ENCODE assay signal across 11 mouse cellular contexts in the genomic region with DNA sequence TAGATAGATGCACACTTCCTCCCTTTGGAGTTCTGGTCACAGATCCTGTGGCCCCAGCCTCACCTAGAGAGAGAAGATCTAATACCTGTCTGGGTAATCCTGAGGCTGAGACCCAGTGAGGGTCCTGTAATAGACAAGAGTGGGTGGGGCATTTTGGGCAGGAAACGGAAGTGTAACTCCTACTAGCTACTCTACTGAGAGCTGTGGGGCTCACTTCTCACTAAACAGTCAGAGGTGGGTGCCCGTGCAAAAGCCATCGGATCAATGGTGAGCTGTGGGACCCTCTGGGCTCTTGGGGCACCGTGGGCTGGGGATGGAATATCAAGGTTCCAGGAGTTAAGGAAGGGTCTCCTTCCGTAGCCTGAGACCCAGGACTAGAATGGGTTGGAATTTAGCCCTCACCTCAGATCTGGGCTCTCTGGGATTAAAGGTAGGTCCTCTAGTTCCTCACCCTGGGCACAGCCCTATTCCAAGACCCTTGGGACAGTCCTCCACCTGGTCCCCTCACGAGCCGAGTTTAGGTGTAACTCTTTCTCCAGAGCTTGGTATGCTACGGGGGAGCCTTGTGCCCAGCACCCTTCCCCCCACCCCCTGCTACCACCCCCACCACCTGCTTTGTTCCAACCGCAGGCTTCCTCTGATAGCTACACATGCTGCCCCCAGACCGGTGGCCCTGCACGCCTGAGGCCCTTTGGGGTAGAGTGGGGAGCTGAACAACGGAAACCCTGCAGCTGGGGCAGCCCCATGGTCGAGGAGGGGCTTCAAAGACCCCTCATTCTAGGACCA. TPM values are rescaled to one million over a fixed set of nuclear protein-coding genes. Genes with fewer than 3 reads are reported as not detected.
DNase-seq lines count a peak whose midpoint lies in the region; ATAC-seq and TF ChIP-seq lines count a peak whose summit lies in the region.
"Had no signal": no experiment of that assay in that cellular context is flagged by ENCODE, and none has a peak within 500 bp of the region (broad histone marks: within the 10 kb centered on the region; RNA-seq: fewer than 3 reads in every experiment).

No protein-coding gene starts in this region.

- H3K4me1 ChIP-seq in cerebellum, adult 2 months (ENCODE audit: control insufficient read depth, insufficient read depth, low read length): peaks cover 28% of the 10 kb centered on the region
- peaks cover 3% of the 10 kb centered on the region for H3K4me1 ChIP-seq in lung, adult 2 months (ENCODE audit: control insufficient read depth, insufficient read depth, low read length)
- peaks cover 0 to under 1% of the 10 kb centered on the region in 2 experiments; a peak in 2 of 4 replicates for H3K4me1 ChIP-seq in liver, embryonic 14.5 days (replicated peaks; ENCODE audit: control insufficient read depth in 2 of 2, insufficient read depth in 2 of 2, low read length in 1 of 2)
- peaks cover 5% of the 10 kb centered on the region; the same call in 1 of the 2 replicates for H3K4me1 ChIP-seq in kidney, embryonic 14.5 days (ENCODE audit: control insufficient read depth, insufficient read depth, low read length)

- no peak; the same call in 1 of the 2 replicates for TF ChIP-seq POLR2A in cerebellum, adult 2 months (IDR thresholded peaks at IDR 0.05; ENCODE audit: borderline replicate concordance, insufficient read depth, low read length)
- peak; percentile 12; the same call in 1 of the 2 replicates for TF ChIP-seq POLR2A in lung, adult 2 months (IDR thresholded peaks at IDR 0.05; ENCODE audit: borderline replicate concordance, extremely low read depth, low read depth, low read length)

- peaks cover 14% of the 10 kb centered on the region for H3K36me3 ChIP-seq in liver, embryonic 14.5 days (replicated peaks; ENCODE audit: control insufficient read depth, insufficient read depth, low read depth)
- H3K36me3 ChIP-seq in kidney, embryonic 14.5 days (ENCODE audit: control insufficient read depth, insufficient read depth, low read length): peaks cover 68% of the 10 kb centered on the region

- no peak for TF ChIP-seq CTCF in cerebellum, adult 2 months (IDR thresholded peaks at IDR 0.05; ENCODE audit: borderline replicate concordance, insufficient read depth, low read depth, low read length)
- no peak for TF ChIP-seq CTCF in lung, adult 2 months (IDR thresholded peaks at IDR 0.05; ENCODE audit: insufficient read depth, low read length)
- no peak for TF ChIP-seq CTCF in liver, embryonic 14.5 days (IDR thresholded peaks at IDR 0.05; ENCODE audit: low read depth)

- H3K27me3 ChIP-seq in cerebellum, adult 2 months (ENCODE audit: control insufficient read depth, insufficient read depth, low read length): no peaks in the 10 kb centered on the region
- no peaks in the 10 kb centered on the region for H3K27me3 ChIP-seq in liver, embryonic 14.5 days (ENCODE audit: control insufficient read depth, insufficient read depth, low read length)
- H3K27me3 ChIP-seq in kidney, embryonic 14.5 days (ENCODE audit: control insufficient read depth, insufficient read depth, low read length): no peaks in the 10 kb centered on the region

- H3K27ac ChIP-seq in cerebellum, adult 2 months (ENCODE audit: insufficient read depth, low read length): peak overlapping the region; percentile 69
- no peak overlapping the region for H3K27ac ChIP-seq in liver, embryonic 14.5 days
- H3K27ac ChIP-seq in kidney, embryonic 14.5 days (ENCODE audit: low read depth, low read length): no peak overlapping the region

- H3K9ac ChIP-seq in liver, embryonic 14.5 days (replicated peaks): peak overlapping the region; percentile 27
- no peak overlapping the region for H3K9ac ChIP-seq in kidney, embryonic 14.5 days (ENCODE audit: low read depth, low read length)
- H3K9ac ChIP-seq: lung, embryonic 14.5 days had no signal

- no peaks in the 10 kb centered on the region for H3K9me3 ChIP-seq in liver, embryonic 14.5 days (ENCODE audit: control insufficient read depth, low read length)
- H3K9me3 ChIP-seq in kidney, embryonic 14.5 days (ENCODE audit: control insufficient read depth, low read length): no peaks in the 10 kb centered on the region

- peak overlapping the region; percentile 22 for H3K4me2 ChIP-seq in liver, embryonic 14.5 days (ENCODE audit: low read depth)
- H3K4me2 ChIP-seq in kidney, embryonic 14.5 days (replicated peaks; ENCODE audit: low read depth, low read length): no peak overlapping the region
- H3K4me2 ChIP-seq: lung, embryonic 14.5 days had no signal

- no peak overlapping the region for H3K4me3 ChIP-seq in cerebellum, adult 2 months (replicated peaks; ENCODE audit: insufficient read depth, low read depth, low read length)
- H3K4me3 ChIP-seq in lung, adult 2 months (replicated peaks; ENCODE audit: extremely low read depth, low read depth, low read length): peak overlapping the region; percentile 18
- H3K4me3 ChIP-seq in liver, embryonic 14.5 days (ENCODE audit: insufficient read depth in 1 of 2, low read depth in 2 of 2, low read length in 2 of 2): peak overlapping the region; percentile 23 to 31; a peak in 3 of 4 replicates
- H3K4me3 ChIP-seq in kidney, embryonic 14.5 days (ENCODE audit: low read length): no peak overlapping the region

- 74% methylated on average over 13 of the region's 13 CpGs for WGBS in cerebellum, adult 2 months
- WGBS in lung, adult 2 months: 52% methylated on average over 13 of the region's 13 CpGs
- 17% methylated on average over 13 of the region's 13 CpGs for WGBS in liver, embryonic 14.5 days (ENCODE audit: insufficient replicate concordance)
- 80% methylated on average over 13 of the region's 13 CpGs for WGBS in kidney, embryonic 14.5 days

- peak; percentile 34; the same call in 1 of the 2 replicates for ATAC-seq in liver, embryonic 14.5 days (ENCODE audit: insufficient read depth)
- ATAC-seq in kidney, embryonic 14.5 days (ENCODE audit: low FRiP score, low TSS enrichment): no peak

- peak; percentile 13 to 26 for DNase-seq in cerebellum, adult 2 months
- DNase-seq in cerebellum, adult 9-10 months: no peak
- no peak for DNase-seq in lung, adult 2 months
- no peak for DNase-seq in lung, postnatal 14 days
- DNase-seq in liver, embryonic 14.5 days (ENCODE audit: low read depth in 3 of 3, low spot score in 3 of 3): no peak
- DNase-seq in thymus, postnatal 0 days (ENCODE audit: low spot score): peak; percentile 86
- DNase-seq in retina, postnatal 1 day: no peak
- DNase-seq: adrenal gland, adult 2 months; kidney, postnatal 4 days; lung, embryonic 14.5 days had no signal

- TF ChIP-seq EP300 in liver, embryonic 14.5 days (IDR thresholded peaks at IDR 0.05; ENCODE audit: low read depth): no peak

RNA-seq across cellular contexts. Expression of a gene that starts 1.2 kb away (rescaled TPM):
- 0.98 and 1.2 TPM in 2 replicates for polyA plus RNA-seq in cerebellum, adult 2 months (2012; rRNA removed)
- polyA plus RNA-seq in lung, adult 2 months (2012; rRNA removed): 55.0 and 75.4 TPM in 2 replicates
- polyA plus RNA-seq in liver, embryonic 14.5 days (2012; rRNA removed): 12.5 and 16.3 TPM in 2 replicates
- 14.4 and 17.0 TPM in 2 replicates for polyA plus RNA-seq in liver, embryonic 14.5 days (2014; fragmentation: Nextera tagmentation; extraction: Ambion mirVana)
- polyA plus RNA-seq in thymus, postnatal 0 days (2015; fragmentation: Nextera tagmentation; extraction: Ambion mirVana): 929 and 954 TPM in 2 replicates
- polyA plus RNA-seq in kidney, embryonic 14.5 days (2014; fragmentation: Nextera tagmentation; extraction: Ambion mirVana): 0.57 and 0.80 TPM in 2 replicates

RNA-seq across cellular contexts. Expression of a gene that starts 6.2 kb away (rescaled TPM):
- polyA plus RNA-seq in cerebellum, adult 2 months (2012; rRNA removed): 240 and 294 TPM in 2 replicates
- polyA plus RNA-seq in lung, adult 2 months (2012; rRNA removed): 260 and 262 TPM in 2 replicates
- 57.5 and 59.2 TPM in 2 replicates for polyA plus RNA-seq in liver, embryonic 14.5 days (2012; rRNA removed)
- 57.5 and 62.2 TPM in 2 replicates for polyA plus RNA-seq in liver, embryonic 14.5 days (2014; fragmentation: Nextera tagmentation; extraction: Ambion mirVana)
- polyA plus RNA-seq in thymus, postnatal 0 days (2015; fragmentation: Nextera tagmentation; extraction: Ambion mirVana): 184 and 207 TPM in 2 replicates
- 132 and 156 TPM in 2 replicates for polyA plus RNA-seq in kidney, embryonic 14.5 days (2014; fragmentation: Nextera tagmentation; extraction: Ambion mirVana)

RNA-seq across cellular contexts. Expression of a gene that starts 8.5 kb away (rescaled TPM):
- 93.6 and 95.0 TPM in 2 replicates for polyA plus RNA-seq in cerebellum, adult 2 months (2012; rRNA removed)
- 35.2 and 51.2 TPM in 2 replicates for polyA plus RNA-seq in lung, adult 2 months (2012; rRNA removed)
- polyA plus RNA-seq in liver, embryonic 14.5 days (2012; rRNA removed): 17.2 and 19.2 TPM in 2 replicates
- polyA plus RNA-seq in liver, embryonic 14.5 days (2014; fragmentation: Nextera tagmentation; extraction: Ambion mirVana): 19.5 and 19.9 TPM in 2 replicates
- 36.4 and 41.8 TPM in 2 replicates for polyA plus RNA-seq in thymus, postnatal 0 days (2015; fragmentation: Nextera tagmentation; extraction: Ambion mirVana)
- polyA plus RNA-seq in kidney, embryonic 14.5 days (2014; fragmentation: Nextera tagmentation; extraction: Ambion mirVana): 33.4 and 42.0 TPM in 2 replicates

RNA-seq across cellular contexts. Expression of a gene that starts 10.8 kb away (rescaled TPM):
- polyA plus RNA-seq in cerebellum, adult 2 months (2012; rRNA removed): 0.06 and 0.16 TPM in 2 replicates
- polyA plus RNA-seq in lung, adult 2 months (2012; rRNA removed): 0.08 TPM in 1 of 2 replicates, not detected in the other
- polyA plus RNA-seq in liver, embryonic 14.5 days (2012; rRNA removed): 0.03 and 0.15 TPM in 2 replicates
- not detected in 2 replicates for polyA plus RNA-seq in liver, embryonic 14.5 days (2014; fragmentation: Nextera tagmentation; extraction: Ambion mirVana)
- 0.48 and 0.58 TPM in 2 replicates for polyA plus RNA-seq in thymus, postnatal 0 days (2015; fragmentation: Nextera tagmentation; extraction: Ambion mirVana)
- 0.06 and 0.09 TPM in 2 replicates for polyA plus RNA-seq in kidney, embryonic 14.5 days (2014; fragmentation: Nextera tagmentation; extraction: Ambion mirVana)

RNA-seq across cellular contexts. Expression of a gene that starts 15.0 kb away (rescaled TPM):
- 0.11 and 0.13 TPM in 2 replicates for polyA plus RNA-seq in cerebellum, adult 2 months (2012; rRNA removed)
- 0.05 and 0.08 TPM in 2 replicates for polyA plus RNA-seq in lung, adult 2 months (2012; rRNA removed)
- polyA plus RNA-seq in liver, embryonic 14.5 days (2012; rRNA removed): not detected in 2 replicates
- polyA plus RNA-seq in liver, embryonic 14.5 days (2014; fragmentation: Nextera tagmentation; extraction: Ambion mirVana): not detected in 2 replicates
- 0.03 TPM in 1 of 2 replicates, not detected in the other for polyA plus RNA-seq in thymus, postnatal 0 days (2015; fragmentation: Nextera tagmentation; extraction: Ambion mirVana)
- not detected in 2 replicates for polyA plus RNA-seq in kidney, embryonic 14.5 days (2014; fragmentation: Nextera tagmentation; extraction: Ambion mirVana)
- polyA plus RNA-seq: lung, embryonic 14.5 days had no signal

Comparison
In these comparisons a context has a peak if more than half of its experiments do, and no peak if none do; other contexts are left out.
1. DNase-seq: peak in cerebellum, adult 2 months (2 of 2) and thymus, postnatal 0 days (single experiment); none in cerebellum, adult 9-10 months (single experiment), lung, adult 2 months (single experiment), lung, postnatal 14 days (single experiment), liver, embryonic 14.5 days (0 of 3) and retina, postnatal 1 day (single experiment).
2. H3K4me3 ChIP-seq: peak in lung, adult 2 months (single experiment) and liver, embryonic 14.5 days (2 of 2); none in cerebellum, adult 2 months (single experiment) and kidney, embryonic 14.5 days (single experiment).
3. RNA of a gene that starts 1.2 kb away (polyA plus RNA-seq): 929 to 954 TPM in thymus, postnatal 0 days; 55.0 to 75.4 TPM in lung, adult 2 months, 12.5 to 17.0 TPM in liver, embryonic 14.5 days, 0.98 to 1.2 TPM in cerebellum, adult 2 months and 0.57 to 0.80 TPM in kidney, embryonic 14.5 days; every median in the first group is over 10 times any median in the second.